In the genomic region with DNA sequence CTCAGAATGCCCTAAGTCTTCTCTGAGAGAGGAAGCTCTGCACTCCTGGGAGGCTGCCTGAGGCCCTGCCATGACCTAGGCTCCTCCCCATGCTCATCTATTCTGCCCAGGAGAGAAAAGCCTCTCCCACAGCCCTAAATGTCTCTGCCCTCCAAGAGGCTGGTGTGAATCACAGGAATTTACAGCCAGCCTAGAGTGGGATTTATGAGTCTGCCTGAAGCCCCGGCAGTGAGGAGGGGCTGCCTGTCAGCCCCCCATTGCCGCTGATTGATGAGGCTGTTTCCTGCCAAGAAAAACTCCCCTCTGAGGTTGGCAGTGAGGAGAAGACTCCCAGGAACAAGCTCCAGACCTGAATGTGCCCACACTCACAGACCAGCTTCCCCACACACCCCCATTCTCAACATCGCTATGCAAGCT, we compare ENCODE assay signal across 15 mouse cellular contexts. TPM values are rescaled to one million over a fixed set of nuclear protein-coding genes. Genes with fewer than 3 reads are reported as not detected.
DNase-seq lines count a peak whose midpoint lies in the region; ATAC-seq lines count a peak whose summit lies in the region.
"Had no signal": no experiment of that assay in that cellular context is flagged by ENCODE, and none has a peak within 500 bp of the region (broad histone marks: within the 10 kb centered on the region; RNA-seq: fewer than 3 reads in every experiment).

No protein-coding gene starts in this region.

- no peaks in the 10 kb centered on the region for H3K27me3 ChIP-seq in embryonic facial prominence, embryonic 11.5 days (ENCODE audit: control insufficient read depth, insufficient read depth, low read length)
- peaks cover 20% of the 10 kb centered on the region for H3K27me3 ChIP-seq in embryonic facial prominence, embryonic 10.5 days (replicated peaks; ENCODE audit: low read depth, poor library complexity, severe bottlenecking)
- H3K27me3 ChIP-seq in hindbrain, embryonic 13.5 days, result 0 out of 2 replicates have a peak, but pooled peaks cover 3% of the 10 kb centered on the region

- no peak overlapping the region for H3K4me2 ChIP-seq in embryonic facial prominence, embryonic 11.5 days (ENCODE audit: low read depth, low read length)
- no peak overlapping the region for H3K4me2 ChIP-seq in hindbrain, embryonic 13.5 days
- H3K4me2 ChIP-seq: embryonic facial prominence, embryonic 12.5 days; liver, embryonic 11.5 days had no signal

- H3K36me3 ChIP-seq in embryonic facial prominence, embryonic 11.5 days (replicated peaks; ENCODE audit: control insufficient read depth, insufficient read depth, low read depth, low read length), result no peaks in the 10 kb centered on the region
- H3K36me3 ChIP-seq in embryonic facial prominence, embryonic 10.5 days (replicated peaks), result no peaks in the 10 kb centered on the region
- no peaks in the 10 kb centered on the region for H3K36me3 ChIP-seq in hindbrain, embryonic 13.5 days
- H3K36me3 ChIP-seq: embryonic facial prominence, embryonic 12.5 days had no signal

- H3K9ac ChIP-seq in embryonic facial prominence, embryonic 11.5 days (replicated peaks; ENCODE audit: low read length), result peak overlapping the region; percentile 18; the same call in 1 of the 2 replicates
- peak overlapping the region; percentile 30; the same call in 1 of the 2 replicates for H3K9ac ChIP-seq in hindbrain, embryonic 13.5 days
- H3K9ac ChIP-seq: embryonic facial prominence, embryonic 12.5 days; forebrain, postnatal 0 days had no signal

- no peaks in the 10 kb centered on the region for H3K9me3 ChIP-seq in embryonic facial prominence, embryonic 11.5 days (replicated peaks; ENCODE audit: control insufficient read depth, low read length)
- no peaks in the 10 kb centered on the region for H3K9me3 ChIP-seq in embryonic facial prominence, embryonic 10.5 days
- no peaks in the 10 kb centered on the region for H3K9me3 ChIP-seq in hindbrain, embryonic 13.5 days
- H3K9me3 ChIP-seq: embryonic facial prominence, embryonic 12.5 days had no signal

- H3K4me1 ChIP-seq in embryonic facial prominence, embryonic 11.5 days (ENCODE audit: control insufficient read depth, insufficient read depth, low read length), result no peaks in the 10 kb centered on the region; the same call in 1 of the 2 replicates
- H3K4me1 ChIP-seq in embryonic facial prominence, embryonic 10.5 days, result peaks cover 8% of the 10 kb centered on the region
- peaks cover 63% of the 10 kb centered on the region for H3K4me1 ChIP-seq in hindbrain, embryonic 13.5 days (replicated peaks)
- H3K4me1 ChIP-seq: embryonic facial prominence, embryonic 12.5 days had no signal

- H3K27ac ChIP-seq in embryonic facial prominence, embryonic 11.5 days (replicated peaks; ENCODE audit: low read depth, low read length), result no peak overlapping the region
- H3K27ac ChIP-seq in embryonic facial prominence, embryonic 10.5 days (replicated peaks), result no peak overlapping the region
- H3K27ac ChIP-seq in hindbrain, embryonic 13.5 days, result peak overlapping the region; percentile 77
- H3K27ac ChIP-seq: embryonic facial prominence, embryonic 12.5 days; heart, adult 2 months; layer of hippocampus, adult 2 months; macrophage had no signal

- WGBS in embryonic facial prominence, embryonic 11.5 days, result 51% methylated on average over 3 of the region's 3 CpGs
- WGBS in embryonic facial prominence, embryonic 10.5 days, result 69% methylated on average over 3 of the region's 3 CpGs
- 47% methylated on average over 3 of the region's 3 CpGs for WGBS in hindbrain, embryonic 13.5 days

- ATAC-seq in embryonic facial prominence, embryonic 11.5 days (replicated peaks; ENCODE audit: insufficient number of reproducible peaks, low FRiP score, low TSS enrichment, low read depth), result no peak
- ATAC-seq in hindbrain, embryonic 13.5 days (ENCODE audit: low FRiP score), result peak; percentile 49
- ATAC-seq: forebrain, postnatal 0 days had no signal

- DNase-seq in embryonic facial prominence, embryonic 11.5 days (ENCODE audit: low spot score), result no peak
- no peak for DNase-seq in embryonic facial prominence, embryonic 10.5 days (ENCODE audit: low spot score)
- DNase-seq in NIH3T3 (ENCODE audit: low read depth), result peak; percentile 45
- DNase-seq in neural tube, embryonic 10.5 days (ENCODE audit: extremely low spot score, low spot score), result peak; percentile 54
- no peak for DNase-seq in urinary bladder, postnatal 25 days (ENCODE audit: low spot score)
- no peak for DNase-seq in thymus, postnatal 25 days
- no peak for DNase-seq in urinary bladder, adult 2 months (ENCODE audit: low spot score)
- DNase-seq: forebrain, postnatal 0 days; heart, adult 2 months; thymus, postnatal 4 days had no signal

- no peak overlapping the region for H3K4me3 ChIP-seq in embryonic facial prominence, embryonic 11.5 days (ENCODE audit: low read depth, low read length)
- no peak overlapping the region for H3K4me3 ChIP-seq in embryonic facial prominence, embryonic 10.5 days
- no peak overlapping the region for H3K4me3 ChIP-seq in hindbrain, embryonic 13.5 days
- H3K4me3 ChIP-seq: embryonic facial prominence, embryonic 12.5 days; heart, adult 2 months; layer of hippocampus, adult 2 months had no signal

RNA-seq across cellular contexts. Expression of a gene that starts 22.2 kb away (rescaled TPM):
- polyA plus RNA-seq in embryonic facial prominence, embryonic 11.5 days (2014; fragmentation: Nextera tagmentation; extraction: Ambion mirVana), result not detected in 2 replicates
- polyA plus RNA-seq in embryonic facial prominence, embryonic 10.5 days (2016; fragmentation: Nextera tagmentation; extraction: Ambion mirVana), result not detected in 2 replicates
- polyA plus RNA-seq in hindbrain, embryonic 13.5 days (2015; fragmentation: Nextera tagmentation; extraction: Ambion mirVana), result 0.18 TPM in 1 of 2 replicates, not detected in the other
- polyA plus RNA-seq in urinary bladder, adult 2 months (2012; rRNA removed), result 0.96 and 1.1 TPM in 2 replicates
- polyA plus RNA-seq: liver, embryonic 11.5 days; macrophage had no signal

RNA-seq across cellular contexts. Expression of a gene that starts 22.5 kb away (rescaled TPM):
- 2.0 and 2.4 TPM in 2 replicates for polyA plus RNA-seq in embryonic facial prominence, embryonic 11.5 days (2014; fragmentation: Nextera tagmentation; extraction: Ambion mirVana)
- 2.2 and 2.5 TPM in 2 replicates for polyA plus RNA-seq in embryonic facial prominence, embryonic 10.5 days (2016; fragmentation: Nextera tagmentation; extraction: Ambion mirVana)
- polyA plus RNA-seq in hindbrain, embryonic 13.5 days (2015; fragmentation: Nextera tagmentation; extraction: Ambion mirVana), result 4.2 and 5.2 TPM in 2 replicates
- 27.7 and 39.1 TPM in 2 replicates for polyA plus RNA-seq in urinary bladder, adult 2 months (2012; rRNA removed)
- polyA plus RNA-seq: macrophage had no signal

RNA-seq across cellular contexts. Expression of a gene that starts 46.0 kb away (rescaled TPM):
- 3.9 and 4.0 TPM in 2 replicates for polyA plus RNA-seq in embryonic facial prominence, embryonic 11.5 days (2014; fragmentation: Nextera tagmentation; extraction: Ambion mirVana)
- polyA plus RNA-seq in embryonic facial prominence, embryonic 10.5 days (2016; fragmentation: Nextera tagmentation; extraction: Ambion mirVana), result 2.1 and 2.4 TPM in 2 replicates
- 48.9 and 50.4 TPM in 2 replicates for polyA plus RNA-seq in hindbrain, embryonic 13.5 days (2015; fragmentation: Nextera tagmentation; extraction: Ambion mirVana)
- 3.0 and 3.8 TPM in 2 replicates for polyA plus RNA-seq in urinary bladder, adult 2 months (2012; rRNA removed)
- polyA plus RNA-seq: macrophage had no signal

Comparison
In these comparisons a context has a peak if more than half of its experiments do, and no peak if none do; other contexts are left out.
1. DNase-seq: peak in NIH3T3 (single experiment) and neural tube, embryonic 10.5 days (single experiment); none in embryonic facial prominence, embryonic 11.5 days (single experiment), embryonic facial prominence, embryonic 10.5 days (single experiment), urinary bladder, postnatal 25 days (single experiment), thymus, postnatal 25 days (single experiment) and urinary bladder, adult 2 months (single experiment).